Mouse (Mus musculus): Measurements from ENCODE around the gene Akap14. TPM values are rescaled to one million over a fixed set of nuclear protein-coding genes. Genes with fewer than 3 reads are reported as not detected.
A peak's percentile ranks its signal among the peaks of the same experiment; 100 is the strongest.

Akap14 gene
- total and polyA plus RNA-seq, 3 experiments = 0.17 TPM; not detected in 2

GRCm38 (mm10) chrX:37103826-37104225, 64.8 kb downstream of the Akap14 start:
- dilution Hi-C loops (cut with MboI; ENCODE audit: extremely low pct_ligation_motif_present, extremely low pct_unique_long_range_greater_than_20kb, low sequenced_read_pairs) (no loop called here), in situ Hi-C loops (cut with MboI; ENCODE audit: low pct_ligation_motif_present, low pct_unique_long_range_greater_than_20kb, low sequenced_read_pairs) (no loop called here)
- no peak overlapping the region for H3K9ac ChIP-seq (ENCODE audit: insufficient read depth, low read depth)
- TF ChIP-seq ETS1 (conservative IDR thresholded peaks at IDR 0.05; ENCODE audit: low read depth, low read length) (no peak), CHD2 (IDR thresholded peaks at IDR 0.05; ENCODE audit: low read length) (no peak), MYC (IDR thresholded peaks at IDR 0.05; ENCODE audit: low read depth, low read length) (peak; percentile 64; the same call in 1 of the 2 replicates), HCFC1 (IDR thresholded peaks at IDR 0.05; ENCODE audit: low read depth, low read length) (no peak), CTCF (conservative IDR thresholded peaks at IDR 0.05 in 1 of 2, IDR thresholded peaks at IDR 0.05 in 1 of 2; ENCODE audit: low read depth in 2 of 2, low read length in 2 of 2) (peak in 1 of 2 experiments; percentile 51; a peak in 2 of 4 replicates), SMC3 (IDR thresholded peaks at IDR 0.05; ENCODE audit: low read depth, low read length) (peak; percentile 32), RAD21 (IDR thresholded peaks at IDR 0.05; ENCODE audit: low read depth, low read length) (peak; percentile 38), ELF1 (IDR thresholded peaks at IDR 0.05; ENCODE audit: low read depth, low read length) (no peak)
- peaks cover 0 to 10% of the 10 kb centered on the region in 2 experiments; a peak in 2 of 4 replicates for H3K4me1 ChIP-seq (ENCODE audit: control insufficient read depth in 1 of 2, insufficient read depth in 2 of 2)
- no peak overlapping the region for H3K4me2 ChIP-seq (ENCODE audit: insufficient read depth, low read depth, poor library complexity, severe bottlenecking)
- no peak for DNase-seq (ENCODE audit: extremely low read depth)
- no peaks in the 10 kb centered on the region for H3K27me3 ChIP-seq (replicated peaks)
- H3K27ac ChIP-seq (ENCODE audit: insufficient read depth, low read depth) = no peak overlapping the region
- no peak overlapping the region for H3K4me3 ChIP-seq (replicated peaks in 1 of 3; ENCODE audit: low read depth in 2 of 3, low read length in 2 of 3, poor library complexity in 1 of 3)
- peaks cover 4% of the 10 kb centered on the region for H3K79me2 ChIP-seq (replicated peaks; ENCODE audit: control insufficient read depth, extremely low read depth, insufficient read depth, poor library complexity, severe bottlenecking)
- H3K9me3 ChIP-seq (replicated peaks; ENCODE audit: low read length) = no peaks in the 10 kb centered on the region
- H3K36me3 ChIP-seq (replicated peaks in 1 of 2; ENCODE audit: control insufficient read depth in 1 of 2, insufficient read depth in 1 of 2, low read length in 1 of 2) = peaks cover 22 to 39% of the 10 kb centered on the region in 2 experiments

Other genes starting within 250 kb of the Akap14 start
- 88.1 and 98.8 TPM in 2 replicates for gene Sept6, start 177.0 kb downstream of the Akap14 start, total RNA-seq (2012; rRNA removed)
- gene Sept6, start 177.0 kb downstream of the Akap14 start, total RNA-seq (2014; rRNA removed) = 94.1 and 94.4 TPM in 2 replicates
- 180 and 214 TPM in 2 replicates for gene Sept6, start 177.0 kb downstream of the Akap14 start, polyA plus RNA-seq (2012; ENCODE audit: insufficient read length, low read depth)
- gene Sowahd, start 120.0 kb downstream of the Akap14 start, total RNA-seq (2012; rRNA removed) = not detected in 2 replicates
- gene Sowahd, start 120.0 kb downstream of the Akap14 start, total RNA-seq (2014; rRNA removed) = not detected in 2 replicates
- gene Sowahd, start 120.0 kb downstream of the Akap14 start, polyA plus RNA-seq (2012; ENCODE audit: insufficient read length, low read depth) = not detected in 2 replicates
- gene Rpl39, start 83.4 kb downstream of the Akap14 start, total RNA-seq (2012; rRNA removed) = 2,172 and 2,270 TPM in 2 replicates
- gene Rpl39, start 83.4 kb downstream of the Akap14 start, total RNA-seq (2014; rRNA removed) = 1,227 and 1,249 TPM in 2 replicates
- 2,129 and 2,542 TPM in 2 replicates for gene Rpl39, start 83.4 kb downstream of the Akap14 start, polyA plus RNA-seq (2012; ENCODE audit: insufficient read length, low read depth)
- gene Upf3b, start 58.5 kb downstream of the Akap14 start, total RNA-seq (2012; rRNA removed) = 14.2 and 15.2 TPM in 2 replicates
- 13.4 and 15.7 TPM in 2 replicates for gene Upf3b, start 58.5 kb downstream of the Akap14 start, total RNA-seq (2014; rRNA removed)
- gene Upf3b, start 58.5 kb downstream of the Akap14 start, polyA plus RNA-seq (2012; ENCODE audit: insufficient read length, low read depth) = 49.6 and 57.7 TPM in 2 replicates
- 10.5 and 11.6 TPM in 2 replicates for gene Nkap, start 42.0 kb downstream of the Akap14 start, total RNA-seq (2012; rRNA removed)
- 19.4 TPM in 2 replicates for gene Nkap, start 42.0 kb downstream of the Akap14 start, total RNA-seq (2014; rRNA removed)
- 17.4 and 28.2 TPM in 2 replicates for gene Nkap, start 42.0 kb downstream of the Akap14 start, polyA plus RNA-seq (2012; ENCODE audit: insufficient read length, low read depth)
- gene Ndufa1, start 22.3 kb upstream of the Akap14 start, total RNA-seq (2012; rRNA removed) = 268 and 273 TPM in 2 replicates
- 165 and 188 TPM in 2 replicates for gene Ndufa1, start 22.3 kb upstream of the Akap14 start, total RNA-seq (2014; rRNA removed)
- 190 and 191 TPM in 2 replicates for gene Ndufa1, start 22.3 kb upstream of the Akap14 start, polyA plus RNA-seq (2012; ENCODE audit: insufficient read length, low read depth)
- 9.6 and 12.5 TPM in 2 replicates for gene Rnf113a1, start 22.4 kb upstream of the Akap14 start, total RNA-seq (2012; rRNA removed)
- 10.0 and 11.0 TPM in 2 replicates for gene Rnf113a1, start 22.4 kb upstream of the Akap14 start, total RNA-seq (2014; rRNA removed)
- 9.9 and 11.1 TPM in 2 replicates for gene Rnf113a1, start 22.4 kb upstream of the Akap14 start, polyA plus RNA-seq (2012; ENCODE audit: insufficient read length, low read depth)
- gene Gm9, start 42.2 kb upstream of the Akap14 start, total RNA-seq (2012; rRNA removed) = not detected in 2 replicates
- gene Gm9, start 42.2 kb upstream of the Akap14 start, total RNA-seq (2014; rRNA removed) = not detected in 2 replicates
- not detected in 2 replicates for gene Gm9, start 42.2 kb upstream of the Akap14 start, polyA plus RNA-seq (2012; ENCODE audit: insufficient read length, low read depth)
- not detected in 2 replicates for gene Rhox1, start 53.4 kb upstream of the Akap14 start, total RNA-seq (2012; rRNA removed)
- not detected in 2 replicates for gene Rhox1, start 53.4 kb upstream of the Akap14 start, total RNA-seq (2014; rRNA removed)
- gene Rhox1, start 53.4 kb upstream of the Akap14 start, polyA plus RNA-seq (2012; ENCODE audit: insufficient read length, low read depth) = not detected in 2 replicates
- gene Rhox2a, start 76.1 kb upstream of the Akap14 start, total RNA-seq (2012; rRNA removed) = 0.21 TPM in 1 of 2 replicates, not detected in the other
- gene Rhox2a, start 76.1 kb upstream of the Akap14 start, total RNA-seq (2014; rRNA removed) = not detected in 2 replicates
- gene Rhox2a, start 76.1 kb upstream of the Akap14 start, polyA plus RNA-seq (2012; ENCODE audit: insufficient read length, low read depth) = not detected in 2 replicates
- gene Rhox3a, start 81.1 kb upstream of the Akap14 start, total RNA-seq (2012; rRNA removed) = not detected in 2 replicates
- gene Rhox3a, start 81.1 kb upstream of the Akap14 start, total RNA-seq (2014; rRNA removed) = not detected in 2 replicates
- gene Rhox3a, start 81.1 kb upstream of the Akap14 start, polyA plus RNA-seq (2012; ENCODE audit: insufficient read length, low read depth) = 0.52 TPM in 1 of 2 replicates, not detected in the other
- gene Rhox4a, start 96.5 kb upstream of the Akap14 start, total RNA-seq (2012; rRNA removed) = 3.8 and 4.8 TPM in 2 replicates
- gene Rhox4a, start 96.5 kb upstream of the Akap14 start, total RNA-seq (2014; rRNA removed) = 7.2 and 8.2 TPM in 2 replicates
- gene Rhox4a, start 96.5 kb upstream of the Akap14 start, polyA plus RNA-seq (2012; ENCODE audit: insufficient read length, low read depth) = 32.8 TPM in 1 of 2 replicates, not detected in the other
- gene Rhox3a2, start 211.2 kb upstream of the Akap14 start, total RNA-seq (2012; rRNA removed) = not detected in 2 replicates
- not detected in 2 replicates for gene Rhox3a2, start 211.2 kb upstream of the Akap14 start, total RNA-seq (2014; rRNA removed)
- not detected in 2 replicates for gene Rhox3a2, start 211.2 kb upstream of the Akap14 start, polyA plus RNA-seq (2012; ENCODE audit: insufficient read length, low read depth)
- 1.7 TPM in 1 of 2 replicates, not detected in the other for gene Rhox4a2, start 222.0 kb upstream of the Akap14 start, total RNA-seq (2012; rRNA removed)
- gene Rhox4a2, start 222.0 kb upstream of the Akap14 start, total RNA-seq (2014; rRNA removed) = 9.8 and 16.4 TPM in 2 replicates
- 0.36 and 36.6 TPM in 2 replicates for gene Rhox4a2, start 222.0 kb upstream of the Akap14 start, polyA plus RNA-seq (2012; ENCODE audit: insufficient read length, low read depth)
- not detected in 2 replicates for gene Rhox2b, start 243.2 kb upstream of the Akap14 start, total RNA-seq (2012; rRNA removed)
- gene Rhox2b, start 243.2 kb upstream of the Akap14 start, total RNA-seq (2014; rRNA removed) = 0.34 TPM in 1 of 2 replicates, not detected in the other
- gene Rhox2b, start 243.2 kb upstream of the Akap14 start, polyA plus RNA-seq (2012; ENCODE audit: insufficient read length, low read depth) = 0.35 TPM in 1 of 2 replicates, not detected in the other

All from CH12.LX (cell line).